Mouse (Mus musculus): ENCODE measurements around the gene Zbtb12. TPM values are rescaled to one million over a fixed set of nuclear protein-coding genes. Genes with fewer than 3 reads are reported as not detected.

Zbtb12 gene
- polyA plus RNA-seq, 1 experiment, result 4.0 TPM

GRCm38 (mm10) chr17:34902895-34903294 lies 23.6 kb downstream of the Zbtb12 start:
- Histone ChIP-seq H3K27ac (ENCODE audit: control insufficient read depth, insufficient read depth, low read depth, low read length) (no peak overlapping the region), H3K36me3 (ENCODE audit: control insufficient read depth, insufficient read depth, low read length) (peaks cover 3% of the 10 kb centered on the region; the same call in 1 of the 2 replicates), H3K4me1 (ENCODE audit: control insufficient read depth, insufficient read depth, low read length) (peaks cover 2% of the 10 kb centered on the region), H3K4me3 (ENCODE audit: control insufficient read depth, low read depth, low read length) (no peak overlapping the region), H3K27me3 (ENCODE audit: control insufficient read depth, insufficient read depth, low read length) (no peaks in the 10 kb centered on the region)
- TF ChIP-seq CTCF (IDR thresholded peaks at IDR 0.05; ENCODE audit: control insufficient read depth, insufficient read depth, insufficient replicate concordance, low read depth, low read length) (no peak), POLR2A (IDR thresholded peaks at IDR 0.05; ENCODE audit: control insufficient read depth, low read depth, low read length) (no peak)

GRCm38 (mm10) chr17:34910982-34911381 lies 31.7 kb downstream of the Zbtb12 start:
- no peaks in the 10 kb centered on the region for H3K27me3 ChIP-seq (ENCODE audit: control insufficient read depth, insufficient read depth, low read length)
- TF ChIP-seq CTCF (IDR thresholded peaks at IDR 0.05; ENCODE audit: control insufficient read depth, insufficient read depth, insufficient replicate concordance, low read depth, low read length), result no peak
- TF ChIP-seq POLR2A (IDR thresholded peaks at IDR 0.05; ENCODE audit: control insufficient read depth, low read depth, low read length), result no peak
- H3K4me3 ChIP-seq (ENCODE audit: control insufficient read depth, low read depth, low read length), result no peak overlapping the region
- no peak overlapping the region for H3K27ac ChIP-seq (ENCODE audit: control insufficient read depth, insufficient read depth, low read depth, low read length)
- H3K36me3 ChIP-seq (ENCODE audit: control insufficient read depth, insufficient read depth, low read length), result no peaks in the 10 kb centered on the region; the same call in 1 of the 2 replicates
- H3K4me1 ChIP-seq (ENCODE audit: control insufficient read depth, insufficient read depth, low read length), result peaks cover 13% of the 10 kb centered on the region

GRCm38 (mm10) chr17:34911945-34912351 lies 32.7 kb downstream of the Zbtb12 start:
- peaks cover 13% of the 10 kb centered on the region for H3K4me1 ChIP-seq (ENCODE audit: control insufficient read depth, insufficient read depth, low read length)
- TF ChIP-seq POLR2A (IDR thresholded peaks at IDR 0.05; ENCODE audit: control insufficient read depth, low read depth, low read length), result no peak
- TF ChIP-seq CTCF (IDR thresholded peaks at IDR 0.05; ENCODE audit: control insufficient read depth, insufficient read depth, insufficient replicate concordance, low read depth, low read length), result peak; percentile 92
- H3K27ac ChIP-seq (ENCODE audit: control insufficient read depth, insufficient read depth, low read depth, low read length), result no peak overlapping the region
- no peaks in the 10 kb centered on the region for H3K27me3 ChIP-seq (ENCODE audit: control insufficient read depth, insufficient read depth, low read length)
- H3K4me3 ChIP-seq (ENCODE audit: control insufficient read depth, low read depth, low read length), result no peak overlapping the region
- H3K36me3 ChIP-seq (ENCODE audit: control insufficient read depth, insufficient read depth, low read length), result no peaks in the 10 kb centered on the region; the same call in 1 of the 2 replicates

GRCm38 (mm10) chr17:34913930-34914665 lies 34.8 kb downstream of the Zbtb12 start, which contains the start of gene Slc44a4:
Slc44a4 (plus strand) TSS chr17:34914466.
- Histone ChIP-seq H3K27me3 (ENCODE audit: control insufficient read depth, insufficient read depth, low read length) (no peaks in the 10 kb centered on the region), H3K27ac (ENCODE audit: control insufficient read depth, insufficient read depth, low read depth, low read length) (no peak within 1 kb of the TSS), H3K4me1 (ENCODE audit: control insufficient read depth, insufficient read depth, low read length) (peaks cover 13% of the 10 kb centered on the region), H3K36me3 (ENCODE audit: control insufficient read depth, insufficient read depth, low read length) (no peaks in the 10 kb centered on the region; the same call in 1 of the 2 replicates), H3K4me3 (ENCODE audit: control insufficient read depth, low read depth, low read length) (no peak within 1 kb of the TSS)
- no peak for TF ChIP-seq CTCF (IDR thresholded peaks at IDR 0.05; ENCODE audit: control insufficient read depth, insufficient read depth, insufficient replicate concordance, low read depth, low read length)
- no peak for TF ChIP-seq POLR2A (IDR thresholded peaks at IDR 0.05; ENCODE audit: control insufficient read depth, low read depth, low read length)

- no peaks in the 10 kb centered on the region for H3K27me3 ChIP-seq (ENCODE audit: control insufficient read depth, insufficient read depth, low read length)
- no peak overlapping the region for H3K4me3 ChIP-seq (ENCODE audit: control insufficient read depth, low read depth, low read length)
- no peaks in the 10 kb centered on the region; the same call in 1 of the 2 replicates for H3K36me3 ChIP-seq (ENCODE audit: control insufficient read depth, insufficient read depth, low read length)
- H3K4me1 ChIP-seq (ENCODE audit: control insufficient read depth, insufficient read depth, low read length), result peaks cover 13% of the 10 kb centered on the region
- H3K27ac ChIP-seq (ENCODE audit: control insufficient read depth, insufficient read depth, low read depth, low read length), result no peak overlapping the region
- TF ChIP-seq POLR2A (IDR thresholded peaks at IDR 0.05; ENCODE audit: control insufficient read depth, low read depth, low read length) (no peak), CTCF (IDR thresholded peaks at IDR 0.05; ENCODE audit: control insufficient read depth, insufficient read depth, insufficient replicate concordance, low read depth, low read length) (no peak)
These were observed 36.1 kb downstream of the Zbtb12 start for GRCm38 (mm10) chr17:34915410-34915831.

- H3K4me3 ChIP-seq (ENCODE audit: control insufficient read depth, low read depth, low read length), result no peak overlapping the region
- no peaks in the 10 kb centered on the region for H3K36me3 ChIP-seq (ENCODE audit: control insufficient read depth, insufficient read depth, low read length)
- no peaks in the 10 kb centered on the region for H3K27me3 ChIP-seq (ENCODE audit: control insufficient read depth, insufficient read depth, low read length)
- peaks cover 13% of the 10 kb centered on the region for H3K4me1 ChIP-seq (ENCODE audit: control insufficient read depth, insufficient read depth, low read length)
- no peak overlapping the region for H3K27ac ChIP-seq (ENCODE audit: control insufficient read depth, insufficient read depth, low read depth, low read length)
- TF ChIP-seq CTCF (IDR thresholded peaks at IDR 0.05; ENCODE audit: control insufficient read depth, insufficient read depth, insufficient replicate concordance, low read depth, low read length), result no peak
- no peak for TF ChIP-seq POLR2A (IDR thresholded peaks at IDR 0.05; ENCODE audit: control insufficient read depth, low read depth, low read length)
These were observed 37.0 kb downstream of the Zbtb12 start for GRCm38 (mm10) chr17:34916316-34916715.

GRCm38 (mm10) chr17:34917188-34917587 lies 37.9 kb downstream of the Zbtb12 start:
- no peak overlapping the region for H3K4me3 ChIP-seq (ENCODE audit: control insufficient read depth, low read depth, low read length)
- TF ChIP-seq CTCF (IDR thresholded peaks at IDR 0.05; ENCODE audit: control insufficient read depth, insufficient read depth, insufficient replicate concordance, low read depth, low read length) (no peak), POLR2A (IDR thresholded peaks at IDR 0.05; ENCODE audit: control insufficient read depth, low read depth, low read length) (no peak)
- no peaks in the 10 kb centered on the region for H3K27me3 ChIP-seq (ENCODE audit: control insufficient read depth, insufficient read depth, low read length)
- H3K36me3 ChIP-seq (ENCODE audit: control insufficient read depth, insufficient read depth, low read length), result no peaks in the 10 kb centered on the region
- peaks cover 13% of the 10 kb centered on the region for H3K4me1 ChIP-seq (ENCODE audit: control insufficient read depth, insufficient read depth, low read length)
- no peak overlapping the region for H3K27ac ChIP-seq (ENCODE audit: control insufficient read depth, insufficient read depth, low read depth, low read length)

All from testis, adult 2 months (tissue).